Mouse (Mus musculus) forebrain, embryonic 15.5 days (tissue): ENCODE measurements at regions not wholly inside any gene's neighbourhood (a gene's known extent, or its start where the extent isn't known, plus 50 kb on each side); places are given as distances from the start of the nearest gene placed in this dataset.

Experiments used
- ATAC-seq: fragments of 200-750 bp; cut with Nextera tagmentation; replicated peaks from 2 replicates; pipeline ENCODE4 v1.8.0; 2017; ENCODE audit warnings: mild to moderate bottlenecking, moderate TSS enrichment, moderate library complexity
- H3K27ac ChIP-seq: fragments of 300-500 bp; sonication (generic); replicated peaks from 2 replicates; pipeline ENCODE4 v1.5.1; 2015; ENCODE audit warnings: mild to moderate bottlenecking, inconsistent platforms
- H3K27me3 ChIP-seq: fragments of 300-500 bp; sonication (generic); 2 replicates; pipeline ENCODE4 v1.6.1; 2015; ENCODE audit warnings: inconsistent platforms
- H3K36me3 ChIP-seq: fragments of 300-500 bp; sonication (generic); 2 replicates; pipeline ENCODE4 v1.6.1; 2015; ENCODE audit warnings: mild to moderate bottlenecking, inconsistent platforms
- H3K4me1 ChIP-seq: fragments of 300-500 bp; sonication (generic); 2 replicates; pipeline ENCODE4 v1.6.1; 2015; ENCODE audit warnings: inconsistent platforms
- H3K4me2 ChIP-seq: fragments of 300-500 bp; sonication (generic); replicated peaks from 2 replicates; pipeline ENCODE4 v1.6.1; 2015; ENCODE audit warnings: mild to moderate bottlenecking, inconsistent platforms
- H3K4me3 ChIP-seq: fragments of 300-500 bp; sonication (generic); 2 replicates; pipeline ENCODE4 v1.5.1; 2015; ENCODE audit warnings: mild to moderate bottlenecking, inconsistent platforms
- H3K9ac ChIP-seq: fragments of 300-500 bp; sonication (generic); replicated peaks from 2 replicates; pipeline ENCODE4 v1.6.1; 2015; ENCODE audit warnings: mild to moderate bottlenecking, inconsistent platforms
- H3K9me3 ChIP-seq: fragments of 300-500 bp; sonication (generic); 2 replicates; pipeline ENCODE4 v1.6.1; 2016; ENCODE audit warnings: inconsistent platforms
- WGBS: fragments of 180-500 bp; shearing (Covaris S2); methylation state at CpG from one replicate; pipeline ENCODE4 v1.1.7; 2015; ENCODE audit warnings: mixed read lengths; 5-methylcytosine and 5-hydroxymethylcytosine counted together

GRCm38 (mm10) chr2:74217437-74217836 is 306.3 kb upstream of the Atp5g3 start:
- no peaks in the 10 kb centered on the region for H3K9me3 ChIP-seq
- no peak overlapping the region for H3K4me2 ChIP-seq
- no peak for ATAC-seq
- no peak overlapping the region for H3K27ac ChIP-seq
- H3K9ac ChIP-seq: no peak overlapping the region
- no peaks in the 10 kb centered on the region for H3K36me3 ChIP-seq
- 90% methylated on average over 3 of the region's 3 CpGs for WGBS
- no peaks in the 10 kb centered on the region for H3K27me3 ChIP-seq
- H3K4me3 ChIP-seq: no peak overlapping the region
- H3K4me1 ChIP-seq: no peaks in the 10 kb centered on the region

GRCm38 (mm10) chr2:74210210-74210609 is 299.1 kb upstream of the Atp5g3 start:
- WGBS: 8% methylated on average over 9 of the region's 9 CpGs
- ATAC-seq: peak; percentile 71

GRCm38 (mm10) chr2:74209421-74209917 is 298.3 kb upstream of the Atp5g3 start:
- 11% methylated on average over 3 of the region's 3 CpGs for WGBS
- no peaks in the 10 kb centered on the region for H3K36me3 ChIP-seq
- ATAC-seq: 0 out of 2 replicates have a peak, but pooled peaks have one; percentile 46
- H3K4me3 ChIP-seq: no peak overlapping the region
- peaks cover 22% of the 10 kb centered on the region for H3K4me1 ChIP-seq
- H3K27me3 ChIP-seq: no peaks in the 10 kb centered on the region
- H3K27ac ChIP-seq: no peak overlapping the region
- no peak overlapping the region for H3K4me2 ChIP-seq
- H3K9me3 ChIP-seq: no peaks in the 10 kb centered on the region
- no peak overlapping the region for H3K9ac ChIP-seq

More at GRCm38 (mm10) chr2:74210210-74210609, 299.1 kb upstream of the Atp5g3 start:
- Histone ChIP-seq H3K4me2 (peak overlapping the region; percentile 17; the same call in 1 of the 2 replicates), H3K9ac (no peak overlapping the region), H3K27me3 (no peaks in the 10 kb centered on the region), H3K9me3 (no peaks in the 10 kb centered on the region), H3K4me1 (peaks cover 22% of the 10 kb centered on the region), H3K4me3 (no peak overlapping the region), H3K27ac (0 out of 2 replicates have a peak overlapping the region, but pooled peaks have one; percentile 1), H3K36me3 (no peaks in the 10 kb centered on the region)

- no peak overlapping the region for H3K27ac ChIP-seq
- H3K9me3 ChIP-seq: no peaks in the 10 kb centered on the region
- ATAC-seq: peak; percentile 35; the same call in 1 of the 2 replicates
- H3K4me1 ChIP-seq: peaks cover 29% of the 10 kb centered on the region
- H3K4me2 ChIP-seq: no peak overlapping the region
- no peak overlapping the region for H3K9ac ChIP-seq
- 22% methylated on average over 10 of the region's 10 CpGs for WGBS
- no peaks in the 10 kb centered on the region for H3K27me3 ChIP-seq
- H3K4me3 ChIP-seq: no peak overlapping the region
- no peaks in the 10 kb centered on the region for H3K36me3 ChIP-seq
Measured at GRCm38 (mm10) chr2:74207440-74207839, 296.3 kb upstream of the Atp5g3 start.

- no peaks in the 10 kb centered on the region for H3K36me3 ChIP-seq
- no peak overlapping the region for H3K4me3 ChIP-seq
- no peak overlapping the region for H3K9ac ChIP-seq
- WGBS: 26% methylated on average over 3 of the region's 3 CpGs
- H3K9me3 ChIP-seq: no peaks in the 10 kb centered on the region
- no peak overlapping the region for H3K4me2 ChIP-seq
- no peak overlapping the region for H3K27ac ChIP-seq
- peaks cover 23% of the 10 kb centered on the region for H3K4me1 ChIP-seq
- ATAC-seq: no peak
- no peaks in the 10 kb centered on the region for H3K27me3 ChIP-seq
Measured at GRCm38 (mm10) chr2:74202776-74203175, 291.6 kb upstream of the Atp5g3 start.

- Histone ChIP-seq H3K27me3 (no peaks in the 10 kb centered on the region), H3K36me3 (no peaks in the 10 kb centered on the region), H3K4me1 (peaks cover 18% of the 10 kb centered on the region), H3K9me3 (no peaks in the 10 kb centered on the region), H3K9ac (no peak overlapping the region), H3K4me2 (no peak overlapping the region), H3K4me3 (no peak overlapping the region), H3K27ac (no peak overlapping the region)
- ATAC-seq: 0 out of 2 replicates have a peak, but pooled peaks have one; percentile 53
- 28% methylated on average over 11 of the region's 11 CpGs for WGBS
Measured at GRCm38 (mm10) chr2:74201608-74202323, 290.6 kb upstream of the Atp5g3 start.

- Histone ChIP-seq H3K4me3 (no peak overlapping the region), H3K27me3 (no peaks in the 10 kb centered on the region), H3K27ac (no peak overlapping the region), H3K4me2 (no peak overlapping the region), H3K36me3 (no peaks in the 10 kb centered on the region), H3K4me1 (peaks cover 18% of the 10 kb centered on the region), H3K9me3 (no peaks in the 10 kb centered on the region), H3K9ac (no peak overlapping the region)
- WGBS: 68% methylated on average over 12 of the region's 12 CpGs
- ATAC-seq: no peak
Measured at GRCm38 (mm10) chr2:74199550-74199949, 288.4 kb upstream of the Atp5g3 start.

GRCm38 (mm10) chr2:74187963-74188790 is 277.1 kb upstream of the Atp5g3 start:
- ATAC-seq: no peak
- H3K4me3 ChIP-seq: no peak overlapping the region
- no peak overlapping the region for H3K27ac ChIP-seq
- no peaks in the 10 kb centered on the region for H3K36me3 ChIP-seq
- H3K9me3 ChIP-seq: 0 out of 2 replicates have a peak, but pooled peaks cover 3% of the 10 kb centered on the region
- no peaks in the 10 kb centered on the region for H3K27me3 ChIP-seq
- H3K4me2 ChIP-seq: no peak overlapping the region
- WGBS: 26% methylated on average over 8 of the region's 8 CpGs
- H3K9ac ChIP-seq: no peak overlapping the region
- H3K4me1 ChIP-seq: no peaks in the 10 kb centered on the region

GRCm38 (mm10) chr2:74178106-74178505 is 267.0 kb upstream of the Atp5g3 start:
- Histone ChIP-seq H3K27me3 (no peaks in the 10 kb centered on the region), H3K9ac (no peak overlapping the region), H3K27ac (no peak overlapping the region), H3K36me3 (no peaks in the 10 kb centered on the region), H3K4me1 (no peaks in the 10 kb centered on the region), H3K4me3 (no peak overlapping the region), H3K9me3 (no peaks in the 10 kb centered on the region), H3K4me2 (no peak overlapping the region)
- ATAC-seq: no peak
- WGBS: 94% methylated on average over 1 of the region's 1 CpGs

GRCm38 (mm10) chr2:74168776-74169570 is 257.8 kb upstream of the Atp5g3 start:
- Histone ChIP-seq H3K9ac (no peak overlapping the region), H3K36me3 (no peaks in the 10 kb centered on the region), H3K27me3 (no peaks in the 10 kb centered on the region; the same call in 1 of the 2 replicates), H3K4me3 (no peak overlapping the region), H3K9me3 (no peaks in the 10 kb centered on the region), H3K4me2 (no peak overlapping the region), H3K27ac (0 out of 2 replicates have a peak overlapping the region, but pooled peaks have one; percentile 6), H3K4me1 (peaks cover 12% of the 10 kb centered on the region)
- ATAC-seq: peak; percentile 87
- WGBS: 31% methylated on average over 16 of the region's 16 CpGs

GRCm38 (mm10) chr2:74168307-74168706 is 257.2 kb upstream of the Atp5g3 start:
- Histone ChIP-seq H3K4me2 (no peak overlapping the region), H3K9ac (no peak overlapping the region), H3K36me3 (no peaks in the 10 kb centered on the region), H3K27me3 (no peaks in the 10 kb centered on the region; the same call in 1 of the 2 replicates), H3K4me3 (no peak overlapping the region), H3K9me3 (no peaks in the 10 kb centered on the region), H3K27ac (no peak overlapping the region), H3K4me1 (peaks cover 12% of the 10 kb centered on the region)
- 78% methylated on average over 17 of the region's 17 CpGs for WGBS
- peak; percentile 26; the same call in 1 of the 2 replicates for ATAC-seq
